Mouse (Mus musculus): ENCODE data around the gene Polr2f.

The Polr2f gene

GRCm38 (mm10) chr15:79162822-79163221 lies 22.0 kb downstream of the Polr2f start:
- no peak for DNase-seq

- no peak for DNase-seq
Observed at GRCm38 (mm10) chr15:79164251-79164650, 23.4 kb downstream of the Polr2f start.

- no peak for DNase-seq
Observed at GRCm38 (mm10) chr15:79165140-79165539, 24.3 kb downstream of the Polr2f start, which contains the start of gene Sox10. TSS of gene Sox10 (minus strand) at chr15:79165240.

GRCm38 (mm10) chr15:79166712-79167111 lies 25.9 kb downstream of the Polr2f start:
- no peak for DNase-seq

GRCm38 (mm10) chr15:79176905-79177304 lies 36.1 kb downstream of the Polr2f start:
- DNase-seq = no peak

- peak; percentile 29 for DNase-seq
Observed at GRCm38 (mm10) chr15:79185213-79185612, 44.4 kb downstream of the Polr2f start.

- no peak for DNase-seq
Observed at GRCm38 (mm10) chr15:79187819-79188218, 47.0 kb downstream of the Polr2f start.

- DNase-seq = no peak
Observed at GRCm38 (mm10) chr15:79191426-79191825, 50.6 kb downstream of the Polr2f start.

GRCm38 (mm10) chr15:79192450-79192849 lies 51.6 kb downstream of the Polr2f start:
- no peak for DNase-seq

- DNase-seq = peak; percentile 67
Observed at GRCm38 (mm10) chr15:79192885-79193845, 52.4 kb downstream of the Polr2f start.

GRCm38 (mm10) chr15:79194048-79194447 lies 53.2 kb downstream of the Polr2f start:
- no peak for DNase-seq

- no peak for DNase-seq
Observed at GRCm38 (mm10) chr15:79194946-79195345, 54.1 kb downstream of the Polr2f start.

GRCm38 (mm10) chr15:79195492-79195891 lies 54.7 kb downstream of the Polr2f start:
- DNase-seq = no peak

GRCm38 (mm10) chr15:79199390-79199976 lies 58.7 kb downstream of the Polr2f start:
- no peak for DNase-seq

Measured in lung, postnatal 14 days (tissue).